In the genomic region with DNA sequence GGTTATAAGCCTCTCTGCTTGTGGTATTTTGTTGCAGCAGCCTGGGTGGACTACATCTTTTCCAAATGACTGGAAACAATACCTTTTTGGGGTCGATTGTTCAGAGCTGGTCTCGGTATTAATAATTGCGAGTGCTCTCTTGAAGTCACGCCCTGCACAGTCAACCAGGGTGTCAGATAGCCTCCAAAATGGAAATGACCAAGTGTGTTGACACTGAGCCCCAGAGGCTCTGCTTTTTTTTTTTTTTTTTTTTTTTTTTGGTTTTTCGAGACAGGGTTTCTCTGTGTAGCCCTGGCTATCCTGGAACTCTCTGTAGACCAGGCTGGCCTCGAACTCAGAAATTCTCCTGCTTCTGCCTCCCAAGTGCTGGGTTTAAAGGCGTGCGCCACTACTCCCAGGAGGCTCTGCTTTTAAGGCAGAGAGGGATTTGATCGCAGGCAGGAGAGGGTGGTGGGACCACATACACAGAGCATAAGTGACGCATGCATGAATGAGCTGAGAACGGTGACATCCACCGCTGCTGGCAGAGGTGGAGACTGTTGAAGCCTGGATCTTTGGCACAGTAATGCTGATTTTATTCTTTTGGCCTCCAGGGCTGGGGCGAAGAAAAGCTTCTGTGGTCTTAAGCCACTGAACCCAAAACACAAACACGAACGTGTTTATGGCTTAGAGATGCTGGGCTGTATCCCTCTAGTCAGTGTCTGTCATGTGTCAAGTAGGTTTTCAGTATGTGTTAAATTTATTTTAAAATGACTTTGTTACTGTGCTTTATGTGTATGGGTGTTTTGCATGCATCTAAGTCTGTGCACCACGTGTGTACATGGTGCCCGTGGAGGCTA, we compare ENCODE assay signal across 15 mouse cellular contexts. TPM values are rescaled to one million over a fixed set of nuclear protein-coding genes. Genes with fewer than 3 reads are reported as not detected.
DNase-seq lines count a peak whose midpoint lies in the region; ATAC-seq and TF ChIP-seq lines count a peak whose summit lies in the region.
"Had no signal": no experiment of that assay in that cellular context is flagged by ENCODE, and none has a peak within 500 bp of the region (broad histone marks: within the 10 kb centered on the region; RNA-seq: fewer than 3 reads in every experiment).

No protein-coding gene starts in this region.

- no peak for TF ChIP-seq EP300 in MEL (IDR thresholded peaks at IDR 0.05; ENCODE audit: low read depth in 1 of 2, low read length in 2 of 2)

- H3K4me1 ChIP-seq in kidney, embryonic 15.5 days: peaks cover 53% of the 10 kb centered on the region
- H3K4me1 ChIP-seq in MEL (ENCODE audit: control insufficient read depth in 1 of 2, insufficient read depth in 2 of 2, low read length in 2 of 2): peaks cover 30 to 31% of the 10 kb centered on the region in 2 experiments
- peaks cover 53% of the 10 kb centered on the region for H3K4me1 ChIP-seq in limb, embryonic 13.5 days

- no peak for ATAC-seq in kidney, embryonic 15.5 days (replicated peaks; ENCODE audit: low FRiP score)
- ATAC-seq in limb, embryonic 13.5 days (ENCODE audit: low FRiP score, low read depth): no peak

- no peaks in the 10 kb centered on the region for H3K27me3 ChIP-seq in kidney, embryonic 15.5 days
- H3K27me3 ChIP-seq in MEL (ENCODE audit: control insufficient read depth in 1 of 2, insufficient read depth in 2 of 2, low read length in 2 of 2): no peaks in the 10 kb centered on the region
- H3K27me3 ChIP-seq in limb, embryonic 13.5 days: no peaks in the 10 kb centered on the region
- H3K27me3 ChIP-seq: neural tube, embryonic 13.5 days had no signal

- H3K4me2 ChIP-seq in kidney, embryonic 15.5 days: 0 out of 2 replicates have a peak overlapping the region, but pooled peaks have one; percentile 1
- H3K4me2 ChIP-seq in limb, embryonic 13.5 days (replicated peaks): no peak overlapping the region
- H3K4me2 ChIP-seq: liver, embryonic 15.5 days; neural tube, embryonic 13.5 days had no signal

- no peak overlapping the region for H3K4me3 ChIP-seq in kidney, embryonic 15.5 days (replicated peaks)
- no peak overlapping the region for H3K4me3 ChIP-seq in MEL (ENCODE audit: control insufficient read depth in 1 of 2, insufficient read depth in 1 of 2, low read depth in 2 of 2, low read length in 2 of 2)
- no peak overlapping the region for H3K4me3 ChIP-seq in limb, embryonic 13.5 days
- H3K4me3 ChIP-seq: liver, embryonic 15.5 days; midbrain, embryonic 10.5 days; neural tube, embryonic 13.5 days had no signal

- H3K27ac ChIP-seq in kidney, embryonic 15.5 days: peak overlapping the region; percentile 78
- no peak overlapping the region for H3K27ac ChIP-seq in MEL (ENCODE audit: control insufficient read depth, low read depth, low read length)
- peak overlapping the region; percentile 75; the same call in 1 of the 2 replicates for H3K27ac ChIP-seq in limb, embryonic 13.5 days
- H3K27ac ChIP-seq: midbrain, embryonic 10.5 days had no signal

- no peak for TF ChIP-seq RAD21 in MEL (IDR thresholded peaks at IDR 0.05; ENCODE audit: low read depth, low read length)

- H3K9ac ChIP-seq in kidney, embryonic 15.5 days: no peak overlapping the region
- no peak overlapping the region for H3K9ac ChIP-seq in MEL (ENCODE audit: control insufficient read depth, low read depth, low read length, poor library complexity, severe bottlenecking)
- no peak overlapping the region for H3K9ac ChIP-seq in limb, embryonic 13.5 days
- H3K9ac ChIP-seq: liver, embryonic 15.5 days; neural tube, embryonic 13.5 days had no signal

- H3K79me2 ChIP-seq in MEL (ENCODE audit: control insufficient read depth, insufficient read depth, low read length, poor library complexity): no peaks in the 10 kb centered on the region

- no peaks in the 10 kb centered on the region for H3K9me3 ChIP-seq in kidney, embryonic 15.5 days (replicated peaks)
- no peaks in the 10 kb centered on the region for H3K9me3 ChIP-seq in MEL (replicated peaks; ENCODE audit: insufficient read depth, low read length)
- H3K9me3 ChIP-seq in limb, embryonic 13.5 days: peaks cover 8% of the 10 kb centered on the region
- H3K9me3 ChIP-seq: liver, embryonic 15.5 days; neural tube, embryonic 13.5 days had no signal

- 78% methylated on average over 17 of the region's 17 CpGs for WGBS in kidney, embryonic 15.5 days
- WGBS in limb, embryonic 13.5 days: 81% methylated on average over 17 of the region's 17 CpGs

- peaks cover 23% of the 10 kb centered on the region for H3K36me3 ChIP-seq in kidney, embryonic 15.5 days
- H3K36me3 ChIP-seq in MEL (ENCODE audit: control insufficient read depth in 1 of 2, insufficient read depth in 2 of 2, low read length in 2 of 2): peaks cover 0 to 31% of the 10 kb centered on the region in 2 experiments; a peak in 2 of 4 replicates
- peaks cover 31% of the 10 kb centered on the region for H3K36me3 ChIP-seq in limb, embryonic 13.5 days
- H3K36me3 ChIP-seq: liver, embryonic 15.5 days had no signal

- no peak for TF ChIP-seq CTCF in MEL (IDR thresholded peaks at IDR 0.05 in 2 of 3, conservative IDR thresholded peaks at IDR 0.05 in 1 of 3; ENCODE audit: control insufficient read depth in 1 of 3, insufficient read depth in 1 of 3, low read depth in 2 of 3, low read length in 3 of 3, poor library complexity in 1 of 3, severe bottlenecking in 1 of 3)

- peak; percentile 89 for DNase-seq in heart, adult 11 months
- DNase-seq in heart, postnatal 36 days: no peak
- DNase-seq in kidney, adult 11 months: no peak
- DNase-seq in MEL (ENCODE audit: low read depth, low spot score): no peak
- no peak for DNase-seq in cerebellum, adult 9-10 months
- no peak for DNase-seq in thymus, adult 18-20 months
- DNase-seq: cerebellum, postnatal 14 days; kidney, adult 9 months; layer of hippocampus, postnatal 36 days; thymus, postnatal 14 days had no signal

- intact Hi-C loops in heart, postnatal 36 days (cut with DNase I): no loop called here

- TF ChIP-seq POLR2A in MEL (IDR thresholded peaks at IDR 0.05; ENCODE audit: control insufficient read depth in 1 of 2, insufficient read depth in 1 of 2, low read depth in 1 of 2, low read length in 2 of 2, poor library complexity in 1 of 2): no peak

TF ChIP-seq in MEL, 35 proteins besides CTCF, POLR2A, EP300 and RAD21:
- TF ChIP-seq ZNF384 (IDR thresholded peaks at IDR 0.05; ENCODE audit: low read depth, low read length) (peak; percentile 66), MYB (IDR thresholded peaks at IDR 0.05; ENCODE audit: low read depth, low read length) (no peak)

RNA-seq across cellular contexts. Expression of gene Adam19, which starts 18.3 kb away (rescaled TPM):
- total RNA-seq in heart, postnatal 36 days (2021): 10 to 100 TPM; 21.2 to 49.2 TPM
- 14.4 and 17.9 TPM in 2 replicates for polyA plus RNA-seq in kidney, embryonic 15.5 days (2015; fragmentation: Nextera tagmentation; extraction: Ambion mirVana)
- 0.12 and 0.16 TPM in 2 replicates for total RNA-seq in MEL (2012; rRNA removed)
- polyA plus RNA-seq in MEL (2012; ENCODE audit: insufficient read depth in 1 of 2, insufficient read length in 2 of 2, low read depth in 1 of 2, low replicate concordance in 2 of 2, missing spikeins in 1 of 2): under 1 TPM in 1 of 2 experiments, not detected in 1; 0.19 TPM
- 15.6 and 16.4 TPM in 2 replicates for polyA plus RNA-seq in limb, embryonic 13.5 days (2015; fragmentation: Nextera tagmentation; extraction: Ambion mirVana)

RNA-seq across cellular contexts. Expression of gene Gm12166, which starts 21.9 kb away (rescaled TPM):
- total RNA-seq in heart, postnatal 36 days (2021): 1 to 10 TPM; 1.3 to 1.9 TPM
- polyA plus RNA-seq in kidney, embryonic 15.5 days (2015; fragmentation: Nextera tagmentation; extraction: Ambion mirVana): 2.8 and 6.7 TPM in 2 replicates
- 3.9 and 6.8 TPM in 2 replicates for total RNA-seq in MEL (2012; rRNA removed)
- 1 to 10 TPM in 1 of 2 experiments, not detected in 1; 4.1 TPM for polyA plus RNA-seq in MEL (2012; ENCODE audit: insufficient read depth in 1 of 2, insufficient read length in 2 of 2, low read depth in 1 of 2, low replicate concordance in 2 of 2, missing spikeins in 1 of 2)
- 2.4 and 5.4 TPM in 2 replicates for polyA plus RNA-seq in limb, embryonic 13.5 days (2015; fragmentation: Nextera tagmentation; extraction: Ambion mirVana)

Comparison
In these comparisons a context has a peak if more than half of its experiments do, and no peak if none do; other contexts are left out.
1. RNA of gene Adam19, which starts 18.3 kb away (polyA plus RNA-seq): 14.4 to 17.9 TPM in kidney, embryonic 15.5 days and 15.6 to 16.4 TPM in limb, embryonic 13.5 days; 0.19 TPM in MEL; every median in the first group is over 10 times any median in the second.